Mouse (Mus musculus): ENCODE measurements around the gene Nol4l. TPM values are rescaled to one million over a fixed set of nuclear protein-coding genes. Genes with fewer than 3 reads are reported as not detected.

Nol4l gene
- total and polyA plus RNA-seq, 3 experiments: 13.9 to 39.2 (median 23.4) TPM

DNA sequence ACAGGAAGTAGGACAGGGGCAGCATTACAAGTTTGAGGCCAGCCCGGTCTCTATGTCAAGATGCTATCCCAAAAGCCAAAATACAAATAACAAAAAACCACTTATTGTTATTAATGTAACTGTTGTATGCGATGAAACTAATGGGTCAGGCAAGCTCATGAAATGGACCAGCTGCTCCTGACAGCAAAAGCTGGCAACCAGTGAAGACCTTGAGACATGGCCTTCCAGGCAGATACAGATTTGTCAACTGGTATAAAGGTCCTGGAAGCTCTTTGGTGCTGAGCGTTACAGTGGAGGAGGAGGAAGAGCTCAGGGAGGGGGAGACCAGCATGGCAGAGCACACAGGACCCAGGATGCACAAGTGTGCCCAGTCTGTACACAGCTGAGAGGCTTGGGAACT is 82.1 kb downstream of the Nol4l start:
- no peak for DNase-seq (ENCODE audit: low spot score)
- Histone ChIP-seq H3K4me1 (ENCODE audit: insufficient read depth, low read depth, low read length) (peaks cover 38% of the 10 kb centered on the region), H3K4me3 (ENCODE audit: low read depth, low read length) (no peak overlapping the region), H3K9me3 (replicated peaks) (no peaks in the 10 kb centered on the region), H3K27me3 (ENCODE audit: insufficient read depth, low read length) (peaks cover 28% of the 10 kb centered on the region), H3K36me3 (replicated peaks) (peaks cover 13% of the 10 kb centered on the region)
- ATAC-seq (ENCODE audit: extremely low read depth, insufficient number of reproducible peaks, low FRiP score, poor library complexity, severe bottlenecking): no peak
- TF ChIP-seq POLR2AphosphoS5 (IDR thresholded peaks at IDR 0.05; ENCODE audit: insufficient replicate concordance, low read depth, low read length) (no peak), GATA1 (IDR thresholded peaks at IDR 0.05; ENCODE audit: borderline replicate concordance, low read length) (no peak), GATA2 (IDR thresholded peaks at IDR 0.05; ENCODE audit: borderline replicate concordance, low read depth, low read length) (no peak), CTCF (IDR thresholded peaks at IDR 0.05; ENCODE audit: low read depth, low read length) (no peak)

DNA sequence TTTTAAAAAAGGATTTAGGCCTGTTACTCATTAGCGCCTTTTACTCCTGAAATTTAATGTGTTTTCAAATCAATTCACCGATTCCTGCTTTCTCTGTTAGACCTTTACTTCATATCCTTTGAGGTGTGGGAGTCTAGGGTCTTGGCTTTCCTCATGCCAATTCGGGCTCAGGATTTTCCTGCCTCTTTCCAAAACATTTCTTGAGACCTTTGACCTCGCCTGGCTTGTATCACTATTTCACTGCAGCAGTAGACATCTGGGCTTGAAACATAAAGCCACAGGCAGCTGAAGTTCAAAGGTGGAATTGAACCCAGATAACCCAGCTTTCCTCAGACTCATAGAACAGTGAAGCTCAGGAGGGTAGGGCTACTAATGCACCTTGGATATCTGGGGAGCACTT is 83.3 kb downstream of the Nol4l start:
- Histone ChIP-seq H3K4me1 (ENCODE audit: insufficient read depth, low read depth, low read length) (peaks cover 48% of the 10 kb centered on the region), H3K27me3 (ENCODE audit: insufficient read depth, low read length) (peaks cover 33% of the 10 kb centered on the region), H3K36me3 (replicated peaks) (peaks cover 21% of the 10 kb centered on the region), H3K4me3 (ENCODE audit: low read depth, low read length) (no peak overlapping the region), H3K9me3 (replicated peaks) (no peaks in the 10 kb centered on the region)
- no peak for TF ChIP-seq TAL1 (conservative IDR thresholded peaks at IDR 0.05; ENCODE audit: low read depth, low read length)
- TF ChIP-seq GATA2 (IDR thresholded peaks at IDR 0.05; ENCODE audit: borderline replicate concordance, low read depth, low read length): no peak
- TF ChIP-seq GATA1 (IDR thresholded peaks at IDR 0.05; ENCODE audit: borderline replicate concordance, low read length): no peak
- TF ChIP-seq CTCF (IDR thresholded peaks at IDR 0.05; ENCODE audit: low read depth, low read length): no peak
- TF ChIP-seq POLR2AphosphoS5 (IDR thresholded peaks at IDR 0.05; ENCODE audit: insufficient replicate concordance, low read depth, low read length): no peak
- DNase-seq (ENCODE audit: low spot score): no peak
- ATAC-seq (ENCODE audit: extremely low read depth, insufficient number of reproducible peaks, low FRiP score, poor library complexity, severe bottlenecking): no peak

DNA sequence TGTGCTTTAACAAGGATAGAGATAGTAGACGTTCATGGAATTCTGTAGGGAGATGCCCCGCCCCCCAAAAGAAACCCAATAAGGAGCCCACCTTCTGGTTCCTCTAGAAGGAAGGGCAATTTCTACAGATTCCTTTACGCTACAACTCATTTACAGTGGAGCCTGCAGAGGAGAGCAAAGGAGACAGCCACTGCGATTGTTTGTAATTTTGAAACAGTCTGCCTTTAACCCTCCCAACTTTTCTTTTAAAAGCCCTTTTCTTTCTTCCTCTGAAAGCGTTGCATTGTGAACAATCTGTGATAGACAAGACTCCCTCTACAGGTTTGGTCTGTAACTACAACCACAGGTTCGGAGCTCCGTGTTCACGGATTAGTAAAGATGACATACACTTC is 83.8 kb downstream of the Nol4l start:
- no peak for DNase-seq (ENCODE audit: low spot score)
- Histone ChIP-seq H3K4me3 (ENCODE audit: low read depth, low read length) (peak overlapping the region; percentile 79; the same call in 1 of the 2 replicates), H3K36me3 (replicated peaks) (peaks cover 26% of the 10 kb centered on the region), H3K27me3 (ENCODE audit: insufficient read depth, low read length) (peaks cover 33% of the 10 kb centered on the region), H3K4me1 (ENCODE audit: insufficient read depth, low read depth, low read length) (peaks cover 53% of the 10 kb centered on the region), H3K9me3 (replicated peaks) (no peaks in the 10 kb centered on the region)
- TF ChIP-seq CTCF (IDR thresholded peaks at IDR 0.05; ENCODE audit: low read depth, low read length) (peak; percentile 50), GATA1 (IDR thresholded peaks at IDR 0.05; ENCODE audit: borderline replicate concordance, low read length) (no peak), TAL1 (conservative IDR thresholded peaks at IDR 0.05; ENCODE audit: low read depth, low read length) (no peak)
- no peak for ATAC-seq (ENCODE audit: extremely low read depth, insufficient number of reproducible peaks, low FRiP score, poor library complexity, severe bottlenecking)

GRCm38 (mm10) chr2:153445137-153446016 is 84.4 kb downstream of the Nol4l start:
- Histone ChIP-seq H3K9me3 (replicated peaks) (no peaks in the 10 kb centered on the region), H3K27me3 (ENCODE audit: insufficient read depth, low read length) (peaks cover 33% of the 10 kb centered on the region), H3K36me3 (replicated peaks) (peaks cover 30% of the 10 kb centered on the region), H3K4me1 (ENCODE audit: insufficient read depth, low read depth, low read length) (peaks cover 59% of the 10 kb centered on the region), H3K4me3 (ENCODE audit: low read depth, low read length) (peak overlapping the region; percentile 79)
- TF ChIP-seq POLR2AphosphoS5 (IDR thresholded peaks at IDR 0.05; ENCODE audit: insufficient replicate concordance, low read depth, low read length) (no peak), CTCF (IDR thresholded peaks at IDR 0.05; ENCODE audit: low read depth, low read length) (no peak), TAL1 (conservative IDR thresholded peaks at IDR 0.05; ENCODE audit: low read depth, low read length) (no peak), GATA1 (IDR thresholded peaks at IDR 0.05; ENCODE audit: borderline replicate concordance, low read length) (no peak), GATA2 (IDR thresholded peaks at IDR 0.05; ENCODE audit: borderline replicate concordance, low read depth, low read length) (no peak)
- DNase-seq (ENCODE audit: low spot score) (no peak), ATAC-seq (ENCODE audit: extremely low read depth, insufficient number of reproducible peaks, low FRiP score, poor library complexity, severe bottlenecking) (no peak)

GRCm38 (mm10) chr2:153444254-153445136 is 85.3 kb downstream of the Nol4l start:
- ATAC-seq (ENCODE audit: extremely low read depth, insufficient number of reproducible peaks, low FRiP score, poor library complexity, severe bottlenecking) (peak; percentile 46; the same call in 1 of the 2 replicates), DNase-seq (ENCODE audit: low spot score) (peak; percentile 67)
- no peak for TF ChIP-seq TAL1 (conservative IDR thresholded peaks at IDR 0.05; ENCODE audit: low read depth, low read length)
- no peak for TF ChIP-seq POLR2AphosphoS5 (IDR thresholded peaks at IDR 0.05; ENCODE audit: insufficient replicate concordance, low read depth, low read length)
- H3K36me3 ChIP-seq (replicated peaks): peaks cover 29% of the 10 kb centered on the region
- H3K4me3 ChIP-seq (ENCODE audit: low read depth, low read length): peak overlapping the region; percentile 79
- peaks cover 62% of the 10 kb centered on the region for H3K4me1 ChIP-seq (ENCODE audit: insufficient read depth, low read depth, low read length)
- peaks cover 33% of the 10 kb centered on the region for H3K27me3 ChIP-seq (ENCODE audit: insufficient read depth, low read length)
- no peaks in the 10 kb centered on the region for H3K9me3 ChIP-seq (replicated peaks)

Data from G1E (cell line).